ENCODE assay signal across 28 mouse cellular contexts in the genomic region with DNA sequence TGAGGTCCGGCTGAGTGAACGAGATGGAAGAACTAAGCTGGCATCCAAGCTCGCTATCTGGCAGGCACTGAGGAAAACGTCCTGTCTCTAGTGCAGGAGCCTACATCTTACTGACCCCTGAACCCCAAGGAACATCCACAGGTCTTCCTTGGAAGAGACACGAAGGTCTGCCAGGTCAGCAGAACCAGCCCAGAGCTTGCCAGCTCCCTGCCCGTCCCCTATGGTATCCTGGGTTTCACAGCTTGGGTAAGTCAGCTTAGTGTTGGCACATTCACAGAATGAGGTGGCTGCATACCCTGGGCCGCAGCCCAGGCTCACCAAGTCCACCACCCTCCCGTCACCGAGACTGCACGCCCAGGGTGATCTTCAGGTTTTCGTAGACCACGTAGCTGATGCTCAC. TPM values are rescaled to one million over a fixed set of nuclear protein-coding genes. Genes with fewer than 3 reads are reported as not detected.
DNase-seq lines count a peak whose midpoint lies in the region; ATAC-seq lines count a peak whose summit lies in the region.
"Had no signal": no experiment of that assay in that cellular context is flagged by ENCODE, and none has a peak within 500 bp of the region (broad histone marks: within the 10 kb centered on the region; RNA-seq: fewer than 3 reads in every experiment).

No protein-coding gene starts in this region.

- no peak overlapping the region for H3K27ac ChIP-seq in kidney, embryonic 15.5 days
- H3K27ac ChIP-seq: embryonic facial prominence, embryonic 10.5 days; embryonic facial prominence, embryonic 13.5 days; forebrain, embryonic 12.5 days; forebrain, embryonic 15.5 days; heart, embryonic 15.5 days; hindbrain, embryonic 14.5 days; hindbrain, postnatal 0 days had no signal

- H3K27me3 ChIP-seq in kidney, embryonic 15.5 days: no peaks in the 10 kb centered on the region
- H3K27me3 ChIP-seq: embryonic facial prominence, embryonic 13.5 days; forebrain, embryonic 12.5 days; forebrain, embryonic 15.5 days; heart, embryonic 12.5 days; heart, embryonic 15.5 days had no signal

- H3K36me3 ChIP-seq in kidney, embryonic 15.5 days: peaks cover 71% of the 10 kb centered on the region

- 93% methylated on average over 12 of the region's 12 CpGs for WGBS in kidney, embryonic 15.5 days

- DNase-seq in gastrocnemius, adult 18-20 months (ENCODE audit: low spot score): peak; percentile 71
- no peak for DNase-seq in gastrocnemius, postnatal 4 days (ENCODE audit: low spot score in 2 of 2)
- peak; percentile 55 for DNase-seq in kidney, adult 11 months
- no peak for DNase-seq in kidney, adult 18-20 months
- peak; percentile 58 to 62 for DNase-seq in kidney, postnatal 36 days
- DNase-seq: adrenal gland, adult 8-10 months; adrenal gland, postnatal 25 days; cerebellum, adult 11-12 months; cerebellum, adult 8-10 months; cerebellum, postnatal 10 days; cerebellum, postnatal 36 days; embryo, embryonic 11 days; heart, adult 18-20 months; heart, postnatal 10 days; heart, postnatal 4 days had no signal

- no peaks in the 10 kb centered on the region for H3K9me3 ChIP-seq in kidney, embryonic 15.5 days (replicated peaks)
- H3K9me3 ChIP-seq: embryonic facial prominence, embryonic 10.5 days; embryonic facial prominence, embryonic 13.5 days; forebrain, embryonic 12.5 days; forebrain, embryonic 15.5 days; heart, embryonic 12.5 days; heart, embryonic 15.5 days had no signal

- no peak overlapping the region for H3K4me3 ChIP-seq in kidney, embryonic 15.5 days (replicated peaks)
- H3K4me3 ChIP-seq: embryonic facial prominence, embryonic 10.5 days; embryonic facial prominence, embryonic 13.5 days; erythroblast, embryonic 14.5 days; forebrain, embryonic 12.5 days; forebrain, embryonic 15.5 days; heart, embryonic 12.5 days; heart, embryonic 15.5 days had no signal

- H3K4me1 ChIP-seq in kidney, embryonic 15.5 days: peaks cover 34% of the 10 kb centered on the region
- H3K4me1 ChIP-seq: forebrain, embryonic 12.5 days; forebrain, embryonic 15.5 days; heart, embryonic 12.5 days; heart, embryonic 15.5 days had no signal

- H3K4me2 ChIP-seq in kidney, embryonic 15.5 days: no peak overlapping the region
- H3K4me2 ChIP-seq: embryonic facial prominence, embryonic 13.5 days; forebrain, embryonic 12.5 days; forebrain, embryonic 15.5 days; heart, embryonic 12.5 days; heart, embryonic 15.5 days; hindbrain, embryonic 14.5 days had no signal

- no peak for ATAC-seq in kidney, embryonic 15.5 days (replicated peaks; ENCODE audit: low FRiP score)
- ATAC-seq: activated CD4-positive, CD25-positive, alpha-beta regulatory T cell, adult 4 months; forebrain, embryonic 15.5 days; hindbrain, postnatal 0 days; inflammation-experienced regulatory T-cells, adult 6 months had no signal

- no peak overlapping the region for H3K9ac ChIP-seq in kidney, embryonic 15.5 days
- H3K9ac ChIP-seq: forebrain, embryonic 12.5 days; forebrain, embryonic 15.5 days; heart, embryonic 12.5 days; heart, embryonic 15.5 days; hindbrain, embryonic 14.5 days had no signal

RNA-seq across cellular contexts. Expression of gene Ptges2, which starts 20.1 kb away (rescaled TPM):
- total RNA-seq in gastrocnemius, adult 18-20 months (2021): 10 to 100 TPM; 37.1 to 43.0 TPM
- 10 to 100 TPM; 35.1 to 41.4 TPM for total RNA-seq in gastrocnemius, postnatal 4 days (2021)
- 30.5 and 31.2 TPM in 2 replicates for polyA plus RNA-seq in kidney, embryonic 15.5 days (2015; fragmentation: Nextera tagmentation; extraction: Ambion mirVana)

RNA-seq across cellular contexts. Expression of gene Lcn2, which starts 27.7 kb away (rescaled TPM):
- 1 to 10 TPM; 1.4 to 4.8 TPM for total RNA-seq in gastrocnemius, adult 18-20 months (2021)
- 1 to 10 TPM; 3.0 to 4.4 TPM for total RNA-seq in gastrocnemius, postnatal 4 days (2021)
- polyA plus RNA-seq in kidney, embryonic 15.5 days (2015; fragmentation: Nextera tagmentation; extraction: Ambion mirVana): 6.8 and 9.1 TPM in 2 replicates
- total RNA-seq: ES-E14 had no signal
- polyA plus RNA-seq: activated CD4-positive, CD25-positive, alpha-beta regulatory T cell, adult 4 months; embryonic facial prominence, embryonic 10.5 days had no signal

RNA-seq across cellular contexts. Expression of gene 1110008P14Rik, which starts 34.1 kb away (rescaled TPM):
- 10 to 100 TPM; 42.6 to 47.1 TPM for total RNA-seq in gastrocnemius, adult 18-20 months (2021)
- total RNA-seq in gastrocnemius, postnatal 4 days (2021): 10 to 100 TPM; 56.4 to 58.6 TPM
- 47.1 and 52.1 TPM in 2 replicates for polyA plus RNA-seq in kidney, embryonic 15.5 days (2015; fragmentation: Nextera tagmentation; extraction: Ambion mirVana)

RNA-seq across cellular contexts. Expression of gene Naif1, which starts 34.5 kb away (rescaled TPM):
- total RNA-seq in gastrocnemius, adult 18-20 months (2021): 1 to 10 TPM; 2.6 to 3.0 TPM
- 1 to 10 TPM; 3.9 to 4.0 TPM for total RNA-seq in gastrocnemius, postnatal 4 days (2021)
- 6.3 and 6.8 TPM in 2 replicates for polyA plus RNA-seq in kidney, embryonic 15.5 days (2015; fragmentation: Nextera tagmentation; extraction: Ambion mirVana)

RNA-seq across cellular contexts. Expression of gene Slc25a25, which starts 35.4 kb away (rescaled TPM):
- 100 to 1,000 TPM in 1 of 2 experiments, 10 to 100 TPM in 1; 47.6 to 217 TPM for total RNA-seq in gastrocnemius, adult 18-20 months (2021)
- 10 to 100 TPM; 14.0 to 25.1 TPM for total RNA-seq in gastrocnemius, postnatal 4 days (2021)
- polyA plus RNA-seq in kidney, embryonic 15.5 days (2015; fragmentation: Nextera tagmentation; extraction: Ambion mirVana): 20.4 and 20.7 TPM in 2 replicates

Comparison
In these comparisons a context has a peak if more than half of its experiments do, and no peak if none do; other contexts are left out.
1. DNase-seq: peak in gastrocnemius, adult 18-20 months (single experiment), kidney, adult 11 months (single experiment) and kidney, postnatal 36 days (2 of 2); none in gastrocnemius, postnatal 4 days (0 of 2) and kidney, adult 18-20 months (single experiment).